Mouse (Mus musculus): ENCODE measurements around the gene Ssrp1.

The Ssrp1 gene

DNA sequence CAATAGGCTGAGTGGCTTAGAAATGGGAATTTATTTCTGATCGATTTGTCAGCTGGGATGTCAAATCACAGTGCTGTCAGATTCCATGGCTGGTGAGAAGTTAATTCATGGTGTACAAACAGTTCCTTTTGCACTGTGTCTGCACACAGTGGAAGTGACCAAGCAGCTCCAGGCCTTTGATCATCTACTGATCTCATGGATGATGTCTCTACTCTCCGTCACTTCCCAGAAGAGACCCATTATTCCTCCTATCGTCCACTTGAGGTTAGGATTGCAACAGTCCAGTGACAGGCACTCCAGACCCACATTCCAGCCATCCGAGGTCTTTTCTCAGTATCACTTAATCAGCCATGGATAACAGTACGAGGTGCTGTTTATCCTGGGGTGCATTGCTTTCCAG, 36.7 kb downstream of the Ssrp1 start:
- DNase-seq (ENCODE audit: low read depth, low spot score) = no peak

DNA sequence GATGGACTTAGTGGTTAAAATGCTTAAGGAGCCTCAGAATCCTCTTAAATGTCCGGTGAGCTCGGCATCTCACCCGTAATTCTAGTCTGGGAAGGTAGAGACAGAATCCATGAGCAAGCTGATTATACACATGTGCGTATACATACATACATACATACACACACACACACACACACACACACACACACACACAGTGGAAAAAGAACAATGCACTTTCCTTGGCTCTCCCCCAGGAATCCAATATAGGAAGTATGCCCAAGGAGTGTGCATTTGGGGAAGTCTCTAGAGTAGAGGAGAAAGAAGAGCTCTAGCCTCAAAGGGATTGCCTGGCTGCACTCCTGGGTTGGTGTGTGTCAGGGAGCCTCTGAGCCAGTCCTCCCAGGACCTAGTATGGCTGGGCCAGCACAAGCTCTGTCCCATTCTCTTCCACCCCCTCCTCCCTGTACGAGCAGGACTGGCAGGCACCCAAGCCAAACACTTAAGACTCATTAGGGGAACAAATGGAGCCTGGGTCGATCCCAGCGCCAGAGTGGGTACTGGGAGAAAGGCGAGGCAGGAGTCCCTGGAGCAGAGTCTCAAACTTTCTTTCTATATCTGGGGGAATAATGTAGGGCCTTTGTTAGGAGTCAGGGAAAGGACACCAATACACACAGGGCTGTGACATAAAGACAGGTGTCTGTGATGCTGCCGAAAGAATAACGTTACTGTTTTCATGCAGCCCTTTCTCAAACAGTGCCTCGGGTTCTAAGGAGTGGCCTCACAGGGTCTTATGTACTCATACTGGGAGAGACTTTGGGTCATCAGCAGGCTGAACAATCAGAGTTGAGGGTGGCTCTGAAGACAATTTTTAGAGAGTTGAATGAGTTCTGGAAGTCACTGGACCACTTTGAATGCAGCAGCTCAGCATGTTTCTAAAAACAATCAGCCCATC, 51.9 kb downstream of the Ssrp1 start:
- peak; percentile 29 for DNase-seq (ENCODE audit: low read depth, low spot score)

DNA sequence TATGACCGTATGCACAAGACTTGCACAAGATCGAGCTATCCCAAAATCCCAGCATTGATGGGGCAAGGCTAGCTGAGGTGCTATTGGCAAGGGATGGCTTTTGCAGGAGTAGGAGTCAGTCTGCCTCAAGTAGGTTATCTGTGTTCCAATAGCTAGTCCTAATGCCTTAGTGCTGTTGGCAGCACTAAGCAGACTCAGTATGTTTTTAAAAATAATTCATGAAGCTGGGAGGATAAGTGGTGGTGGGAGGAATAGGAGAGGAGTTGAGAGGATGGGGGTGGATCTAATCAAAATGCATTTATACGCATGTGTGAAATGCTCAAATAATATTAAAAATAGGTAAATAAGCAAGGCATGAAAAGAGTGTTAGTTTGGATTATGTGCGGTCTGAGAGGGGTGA, 54.3 kb downstream of the Ssrp1 start:
- DNase-seq (ENCODE audit: low read depth, low spot score) = no peak

DNA sequence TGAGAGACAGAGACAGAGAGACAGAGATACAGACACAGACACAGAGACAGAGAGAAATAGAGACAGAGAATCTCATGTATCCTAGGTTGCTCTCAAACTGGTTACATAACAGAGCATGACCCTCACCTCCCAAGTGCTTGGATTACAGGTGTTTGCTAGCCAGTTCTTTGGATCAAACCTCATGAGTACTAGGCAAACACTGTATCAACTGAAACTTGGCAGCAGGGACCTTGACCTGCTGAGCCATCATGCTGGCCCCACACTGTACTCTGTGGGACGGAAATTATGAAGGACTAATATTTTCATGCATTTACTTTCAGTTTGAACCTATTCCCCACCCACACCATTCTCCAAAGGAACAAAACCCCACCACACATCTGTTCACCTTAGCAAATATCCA, 56.3 kb downstream of the Ssrp1 start:
- no peak for DNase-seq (ENCODE audit: low read depth, low spot score)

DNA sequence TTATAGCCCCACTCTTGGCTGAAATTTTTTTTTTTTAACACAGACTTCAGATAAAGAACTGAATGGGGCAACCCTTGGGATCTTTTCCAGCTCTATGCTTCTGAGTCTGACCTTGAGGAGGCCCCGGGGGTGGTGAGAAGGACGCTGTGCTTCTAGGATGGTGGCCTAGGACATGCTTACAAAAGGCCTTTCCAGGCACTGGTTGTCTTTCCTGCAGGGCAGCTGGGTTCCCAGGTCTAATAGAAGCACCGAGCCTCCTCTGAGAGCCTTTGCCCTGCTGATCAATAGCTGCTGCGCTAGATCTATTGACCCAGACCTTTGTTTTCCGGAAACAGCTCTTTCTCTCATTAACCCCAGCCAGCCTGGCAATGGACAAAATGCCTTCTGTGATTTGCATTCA, 58.9 kb downstream of the Ssrp1 start:
- DNase-seq (ENCODE audit: low read depth, low spot score) = no peak
